Mouse (Mus musculus) heart, postnatal 0 days (tissue): ENCODE results near the gene Arf5.

Source experiments
- CTCF ChIP-seq: IDR thresholded peaks from 2 replicates; pipeline ENCODE4 v1.5.1; 2016; ENCODE audit warnings: antibody characterized with exemption, control low read depth, low read depth
- EP300 ChIP-seq: IDR thresholded peaks from 2 replicates; pipeline ENCODE4 v1.6.1; 2016; ENCODE audit warnings: antibody characterized with exemption, low read depth

DNA sequence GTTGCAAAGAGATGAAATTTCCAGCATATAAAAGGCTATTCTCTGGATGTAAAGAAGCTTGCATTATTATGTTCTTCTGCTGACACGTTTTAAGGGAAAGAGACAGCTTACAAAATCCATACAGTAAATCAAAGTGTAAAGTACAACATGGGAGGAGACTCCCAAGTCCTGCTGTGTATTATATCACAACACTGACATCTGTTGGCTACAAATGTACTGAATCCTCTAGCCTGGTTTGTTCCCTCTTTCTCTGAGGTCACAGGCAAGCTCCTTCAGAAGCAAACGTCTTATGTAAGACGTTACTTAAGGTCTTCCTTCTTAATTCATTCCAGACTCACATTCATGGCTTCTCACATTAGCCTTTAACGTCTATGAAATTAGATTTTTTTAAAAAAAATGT, 41.4 kb upstream of the Arf5 start:
- no peak for TF ChIP-seq CTCF
- TF ChIP-seq EP300 = no peak
